Mouse (Mus musculus) frontal cortex, postnatal 25 days (tissue): ENCODE results near the gene Clhc1.

Experiments
- DNase-seq, 2 experiments: peaks; one replicate each; pipeline ENCODE4 v3.0.0; 2022; ENCODE audit warnings: low spot score in 2 of 2

The Clhc1 gene

GRCm38 (mm10) chr11:29560990-29561389 lies 13.2 kb downstream of the Clhc1 start:
- no peak for DNase-seq

DNA sequence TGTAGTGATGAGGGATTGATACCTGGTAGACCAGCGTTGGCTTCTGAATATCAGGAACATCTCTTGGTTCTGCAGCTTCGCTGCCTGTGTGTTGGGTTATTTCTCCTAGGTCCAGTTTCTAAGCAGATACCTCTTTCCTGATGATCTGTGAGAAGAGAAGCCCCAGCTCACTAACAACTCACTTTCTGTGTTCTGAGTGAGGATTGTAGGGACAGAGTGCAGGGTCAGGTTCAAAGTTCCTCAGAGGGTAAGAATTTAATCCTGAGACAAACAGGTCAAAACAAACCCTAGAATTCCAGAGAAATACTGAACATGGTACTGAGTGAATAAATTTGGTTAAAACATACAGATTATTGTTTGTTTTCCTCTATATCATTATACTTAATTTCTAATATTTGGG lies 15.7 kb downstream of the Clhc1 start:
- no peak for DNase-seq

- no peak for DNase-seq
Observed at GRCm38 (mm10) chr11:29571536-29571935, 23.8 kb downstream of the Clhc1 start.

DNA sequence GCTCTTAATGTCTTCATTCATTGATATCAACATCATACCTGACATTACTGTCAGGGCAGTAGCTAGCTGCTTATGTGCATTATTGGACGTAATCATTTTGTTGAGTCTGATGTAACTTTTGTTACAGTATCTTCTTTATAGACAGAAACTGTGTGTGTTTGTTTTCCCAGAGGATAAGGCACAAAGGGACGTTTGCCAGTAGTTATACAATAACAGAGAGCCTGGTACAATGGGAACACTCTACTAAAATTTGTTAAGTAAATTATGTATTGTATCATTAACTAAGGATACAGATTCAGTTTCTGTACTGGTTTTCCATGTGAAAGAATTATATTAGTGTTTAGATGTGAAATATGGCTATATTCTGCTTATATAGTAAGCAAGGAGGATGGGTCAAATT lies 24.9 kb downstream of the Clhc1 start:
- no peak for DNase-seq

DNA sequence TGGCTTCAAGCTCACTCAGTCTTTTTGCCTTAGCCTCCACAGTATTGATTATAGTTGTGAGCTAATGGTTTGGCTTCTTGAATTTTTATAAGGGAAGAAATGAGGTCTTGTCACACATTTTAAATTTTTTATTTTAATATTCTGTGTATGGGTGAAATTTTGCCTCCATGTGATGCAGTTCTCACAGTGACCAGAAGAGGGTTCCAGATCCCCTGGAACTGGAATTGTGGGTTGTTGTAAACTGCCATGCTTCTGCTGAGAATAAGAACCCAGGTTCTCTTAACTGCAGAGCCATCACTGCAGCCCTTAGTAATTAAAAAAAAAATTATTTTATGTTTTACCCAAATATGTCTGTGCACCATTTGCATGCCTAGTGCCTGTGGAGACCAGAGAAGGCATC lies 31.9 kb downstream of the Clhc1 start:
- DNase-seq = no peak

DNA sequence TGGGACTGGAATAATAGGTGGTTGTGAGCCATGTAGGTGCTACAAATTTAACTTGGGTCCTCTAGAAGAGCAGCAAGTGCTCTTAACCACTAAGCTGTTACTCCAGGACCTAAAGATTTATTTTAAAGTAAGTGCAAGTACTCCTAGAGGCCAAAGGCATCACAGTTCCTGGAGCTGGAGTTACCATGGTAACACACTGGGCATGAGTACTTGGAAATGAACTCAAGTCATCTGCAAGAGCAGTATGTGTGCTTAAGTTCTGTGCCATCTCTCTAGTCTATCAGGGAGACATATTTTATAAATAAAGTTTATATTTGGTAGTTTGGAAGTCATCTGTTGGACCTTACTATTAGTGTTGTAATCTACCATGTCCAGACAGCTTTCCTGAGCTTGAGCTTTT lies 47.5 kb downstream of the Clhc1 start:
- DNase-seq = no peak

DNA sequence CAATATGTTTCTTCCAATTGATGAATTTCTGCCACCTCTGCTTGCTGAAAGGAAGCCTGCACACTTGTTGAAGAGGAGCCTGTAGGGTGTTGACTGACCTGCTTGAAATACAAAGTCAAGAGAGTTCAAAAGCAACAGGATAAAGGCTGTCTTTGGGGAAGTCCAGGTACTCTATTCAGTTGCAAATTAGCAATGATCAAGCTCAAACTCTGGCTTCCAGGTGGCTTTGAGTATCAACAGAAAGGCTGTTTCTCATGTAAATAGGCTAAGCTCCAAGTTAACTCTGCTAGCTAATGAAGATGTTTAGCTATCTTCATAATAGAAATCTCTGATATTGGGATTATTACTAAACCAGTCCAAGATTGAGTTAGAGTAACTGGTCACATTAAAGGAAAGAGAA lies 49.4 kb downstream of the Clhc1 start:
- no peak for DNase-seq

DNA sequence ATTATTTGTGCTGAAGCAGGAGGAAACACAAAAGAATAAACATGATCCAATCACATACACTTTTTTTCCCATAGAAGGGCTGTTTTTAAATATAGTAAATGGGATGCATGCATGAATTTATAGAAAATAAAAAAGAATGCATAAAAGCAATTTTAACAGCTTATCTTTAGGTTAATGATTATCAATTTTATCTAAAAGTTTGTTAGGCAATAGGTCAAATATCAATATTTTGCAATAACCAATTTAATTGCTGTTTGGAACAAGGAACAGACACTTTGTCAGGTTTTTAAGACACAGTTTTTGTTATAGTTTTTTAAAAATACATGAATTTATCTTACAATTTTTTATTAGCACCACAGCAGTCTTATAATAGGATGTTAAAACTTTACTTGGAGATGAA lies 51.2 kb downstream of the Clhc1 start:
- DNase-seq = no peak

- no peak for DNase-seq
Observed at GRCm38 (mm10) chr11:29603581-29603980, 55.8 kb downstream of the Clhc1 start.

DNA sequence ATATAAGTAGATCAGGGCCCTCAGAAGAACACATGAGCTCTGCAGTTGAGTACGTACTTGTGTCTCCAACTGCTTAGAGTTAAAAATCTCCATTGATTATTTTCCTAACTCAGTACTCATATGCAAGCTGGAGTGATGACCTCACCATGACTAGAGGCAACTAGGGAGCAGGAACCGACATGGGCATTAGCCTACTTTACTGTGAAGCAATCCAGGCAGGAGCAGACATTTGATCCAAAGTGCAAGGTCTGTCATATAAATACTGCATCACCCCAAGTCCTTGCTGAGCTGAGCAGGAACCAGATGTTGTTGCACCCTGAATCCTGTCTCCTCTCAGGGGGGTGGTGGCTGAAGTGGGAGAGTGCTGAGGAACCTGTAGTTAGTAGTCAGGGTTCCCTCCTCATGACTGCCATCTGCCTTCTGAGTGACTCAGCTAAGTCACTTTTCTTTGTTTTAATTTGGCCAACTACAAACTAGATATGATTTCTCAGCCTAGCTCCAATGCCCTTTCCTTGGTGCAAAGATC lies 59.8 kb downstream of the Clhc1 start:
- no peak for DNase-seq

DNA sequence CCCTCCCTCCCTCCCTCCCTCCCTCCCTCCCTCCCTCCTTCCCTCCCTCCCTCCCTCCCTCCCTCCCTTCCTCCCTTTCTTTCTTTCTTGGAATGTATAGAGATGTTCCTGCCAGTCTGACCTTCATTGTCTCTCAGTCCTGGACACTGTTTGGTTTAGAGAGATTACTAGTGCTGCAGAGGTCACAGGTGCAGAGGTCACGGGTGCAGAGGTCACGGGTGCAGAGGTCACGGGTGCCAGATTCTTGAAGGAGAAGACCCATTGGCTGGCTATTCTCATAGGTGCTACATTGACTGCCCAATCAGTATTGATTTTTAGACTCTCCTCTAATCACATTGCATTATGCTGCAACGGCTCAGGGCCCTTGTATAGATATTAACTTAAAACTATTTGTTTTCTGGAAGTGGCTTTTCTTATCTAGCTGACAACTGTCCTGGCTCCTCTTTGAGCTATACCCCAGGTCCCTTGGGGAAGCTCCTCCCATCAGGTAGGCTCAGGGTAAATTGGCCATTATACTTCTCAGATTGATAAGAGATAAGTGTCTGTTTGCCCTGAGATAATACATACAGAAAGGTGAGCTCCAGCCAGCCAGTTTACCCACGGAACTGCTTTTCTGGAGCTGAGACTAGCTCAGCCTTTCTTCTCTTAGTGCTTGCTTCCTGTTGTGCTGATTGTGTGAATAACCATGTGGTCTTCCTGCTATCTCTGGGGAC lies 62.2 kb downstream of the Clhc1 start:
- no peak for DNase-seq

DNA sequence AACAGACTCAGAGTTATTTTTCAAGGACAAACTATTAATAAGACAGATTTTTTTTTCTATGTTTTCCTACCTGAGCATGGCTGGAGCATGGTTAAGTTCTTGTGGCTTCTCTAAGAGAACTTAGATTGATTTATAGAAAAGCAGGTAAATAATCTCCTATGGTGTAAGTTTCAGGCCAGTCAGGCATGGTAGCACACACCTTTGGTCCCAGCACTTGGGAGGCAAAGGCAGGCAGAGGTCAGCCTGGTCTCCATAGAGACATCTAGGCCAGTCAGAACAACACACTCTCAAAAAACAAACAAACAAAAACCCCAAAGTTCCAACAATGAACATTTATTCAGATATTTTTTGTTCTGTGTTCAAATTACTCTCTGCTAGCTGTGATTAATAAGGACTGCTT lies 64.3 kb downstream of the Clhc1 start:
- no peak for DNase-seq

GRCm38 (mm10) chr11:29613185-29613735 lies 65.5 kb downstream of the Clhc1 start:
- no peak for DNase-seq

GRCm38 (mm10) chr11:29614217-29614924 lies 66.6 kb downstream of the Clhc1 start:
- no peak for DNase-seq

DNA sequence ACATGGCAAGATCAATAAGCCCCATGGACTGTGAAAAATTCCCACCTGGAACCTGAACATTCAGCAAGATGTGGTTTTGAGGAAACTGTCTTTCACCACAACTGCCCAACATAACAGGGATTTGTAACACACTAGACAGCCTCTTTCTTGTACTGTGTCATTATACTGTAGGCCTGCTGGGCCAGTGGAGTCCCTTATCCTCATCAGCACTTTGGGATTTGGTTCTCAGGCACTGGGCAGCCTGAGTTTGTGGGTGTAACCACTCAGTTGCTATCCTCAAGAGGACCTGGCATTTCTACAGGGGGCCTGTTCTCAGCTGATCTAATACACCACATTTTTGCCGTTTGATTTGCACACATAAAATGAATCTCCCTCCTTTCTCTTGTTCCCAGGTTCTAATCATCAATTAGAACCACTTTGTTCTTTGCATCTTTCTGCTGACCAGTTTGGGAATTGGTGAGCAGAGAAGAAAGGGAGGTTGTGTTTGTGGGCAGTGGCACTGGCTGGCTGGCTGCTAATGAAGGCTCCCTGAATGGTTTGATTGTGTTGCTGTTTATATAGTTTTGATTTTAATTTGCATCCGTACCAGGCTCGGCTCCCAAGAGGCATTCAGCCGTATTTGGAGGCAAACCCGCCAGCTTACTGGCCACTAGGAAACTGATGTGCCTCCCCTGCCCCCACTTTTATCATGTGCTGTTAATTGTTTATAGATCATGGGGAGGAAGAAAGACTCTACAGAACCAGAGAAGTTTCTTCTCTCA lies 74.5 kb downstream of the Clhc1 start:
- no peak for DNase-seq

- DNase-seq = no peak
Observed at GRCm38 (mm10) chr11:29623327-29623726, 75.6 kb downstream of the Clhc1 start.

GRCm38 (mm10) chr11:29626541-29626940 lies 78.8 kb downstream of the Clhc1 start:
- no peak for DNase-seq

DNA sequence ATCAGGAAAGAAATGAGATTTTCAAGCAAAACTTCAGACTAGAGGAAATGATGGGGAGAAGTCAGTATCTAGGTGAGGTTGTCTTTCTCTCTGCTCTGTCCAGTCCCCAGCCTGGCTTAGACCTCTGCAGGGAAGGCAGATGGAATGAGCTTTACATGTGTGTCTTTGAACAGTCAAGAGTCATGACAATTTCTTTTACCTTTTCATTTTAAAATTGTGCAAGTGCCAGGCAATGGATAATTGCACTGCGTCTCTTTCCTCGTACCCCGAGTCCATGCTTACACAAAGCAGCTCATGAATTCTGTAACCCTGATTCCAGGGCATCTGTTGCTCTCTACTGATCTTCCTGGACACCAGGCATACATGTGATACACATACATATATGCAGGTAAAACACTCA lies 80.0 kb downstream of the Clhc1 start:
- no peak for DNase-seq
